Mouse (Mus musculus) CD4-positive, CD25-positive, alpha-beta regulatory T cell, adult 4 months (primary cell): ENCODE measurements around the gene Cntn1. TPM values are rescaled to one million over a fixed set of nuclear protein-coding genes. Genes with fewer than 3 reads are reported as not detected.

Experiments
- ATAC-seq: one replicate; pipeline ENCODE4 v1.8.0; 2017
- polyA plus RNA-seq, 2 experiments: library from polyadenylated mRNA; unstranded; fragments of 100-300 nt; shearing (Covaris generic); gene quantifications; one replicate each; pipeline ENCODE4 v1.2.1; 2017

Cntn1 gene
- polyA plus RNA-seq, 2 experiments from 2014 or later = not detected

- ATAC-seq = no peak
Measured at GRCm38 (mm10) chr15:92141972-92142371, 91.0 kb downstream of the Cntn1 start.

GRCm38 (mm10) chr15:92154921-92155320 is 104.0 kb downstream of the Cntn1 start:
- no peak for ATAC-seq

GRCm38 (mm10) chr15:92160855-92161162 is 109.8 kb downstream of the Cntn1 start:
- no peak for ATAC-seq

- no peak for ATAC-seq
Measured at GRCm38 (mm10) chr15:92161163-92162025, 110.4 kb downstream of the Cntn1 start.

- ATAC-seq = no peak
Measured at GRCm38 (mm10) chr15:92162835-92163234, 111.9 kb downstream of the Cntn1 start.

GRCm38 (mm10) chr15:92164127-92164526 is 113.2 kb downstream of the Cntn1 start:
- no peak for ATAC-seq

GRCm38 (mm10) chr15:92166266-92166665 is 115.3 kb downstream of the Cntn1 start:
- ATAC-seq = no peak

GRCm38 (mm10) chr15:92175739-92176138 is 124.8 kb downstream of the Cntn1 start:
- ATAC-seq = no peak

GRCm38 (mm10) chr15:92177413-92177812 is 126.4 kb downstream of the Cntn1 start:
- ATAC-seq = no peak

GRCm38 (mm10) chr15:92185484-92185883 is 134.5 kb downstream of the Cntn1 start:
- ATAC-seq = no peak

- no peak for ATAC-seq
Measured at GRCm38 (mm10) chr15:92190000-92190399, 139.0 kb downstream of the Cntn1 start.

- ATAC-seq = no peak
Measured at GRCm38 (mm10) chr15:92200326-92200985, 149.5 kb downstream of the Cntn1 start.

- no peak for ATAC-seq
Measured at GRCm38 (mm10) chr15:92206695-92207094, 155.7 kb downstream of the Cntn1 start.

- no peak for ATAC-seq
Measured at GRCm38 (mm10) chr15:92209778-92210177, 158.8 kb downstream of the Cntn1 start.

- no peak for ATAC-seq
Measured at GRCm38 (mm10) chr15:92210486-92211235, 159.7 kb downstream of the Cntn1 start.

- no peak for ATAC-seq
Measured at GRCm38 (mm10) chr15:92215841-92216240, 164.9 kb downstream of the Cntn1 start.

- no peak for ATAC-seq
Measured at GRCm38 (mm10) chr15:92221446-92221845, 170.5 kb downstream of the Cntn1 start.

GRCm38 (mm10) chr15:92231386-92231785 is 180.4 kb downstream of the Cntn1 start:
- no peak for ATAC-seq

- no peak for ATAC-seq
Measured at GRCm38 (mm10) chr15:92235836-92236235, 184.9 kb downstream of the Cntn1 start.

- ATAC-seq = no peak
Measured at GRCm38 (mm10) chr15:92264980-92265707, 214.2 kb downstream of the Cntn1 start.

GRCm38 (mm10) chr15:92268341-92268740 is 217.4 kb downstream of the Cntn1 start:
- ATAC-seq = no peak

GRCm38 (mm10) chr15:92268741-92269322 is 217.9 kb downstream of the Cntn1 start:
- ATAC-seq = no peak
